Mouse (Mus musculus): ENCODE results near the gene Scn8a. TPM values are rescaled to one million over a fixed set of nuclear protein-coding genes. Genes with fewer than 3 reads are reported as not detected.

The Scn8a gene
- polyA plus RNA-seq, 1 experiment from 2014 or later: 20.5 TPM

GRCm38 (mm10) chr15:100884481-100884880 is 14.8 kb downstream of the Scn8a start:
- Histone ChIP-seq H3K36me3 (no peaks in the 10 kb centered on the region), H3K4me2 (replicated peaks) (no peak overlapping the region), H3K9ac (replicated peaks) (no peak overlapping the region), H3K4me3 (no peak overlapping the region), H3K27me3 (no peaks in the 10 kb centered on the region), H3K4me1 (0 out of 2 replicates have a peak, but pooled peaks cover 5% of the 10 kb centered on the region), H3K27ac (replicated peaks) (no peak overlapping the region), H3K9me3 (0 out of 2 replicates have a peak, but pooled peaks cover 5% of the 10 kb centered on the region)
- no peak for ATAC-seq (ENCODE audit: low FRiP score, low read depth)
- WGBS: 93% methylated on average over 6 of the region's 6 CpGs

- WGBS: 62% methylated on average over 13 of the region's 13 CpGs
- H3K4me1 ChIP-seq: peaks cover 6% of the 10 kb centered on the region; the same call in 1 of the 2 replicates
- H3K27me3 ChIP-seq: no peaks in the 10 kb centered on the region
- H3K9ac ChIP-seq (replicated peaks): peak overlapping the region; percentile 15; the same call in 1 of the 2 replicates
- no peak overlapping the region for H3K4me3 ChIP-seq
- ATAC-seq (ENCODE audit: low FRiP score, low read depth): no peak
- H3K36me3 ChIP-seq: peaks cover 14% of the 10 kb centered on the region; the same call in 1 of the 2 replicates
- H3K9me3 ChIP-seq: peaks cover 15% of the 10 kb centered on the region
- no peak overlapping the region for H3K27ac ChIP-seq (replicated peaks)
- H3K4me2 ChIP-seq (replicated peaks): no peak overlapping the region
Measured at GRCm38 (mm10) chr15:100891962-100892361, 22.3 kb downstream of the Scn8a start.

- no peaks in the 10 kb centered on the region for H3K27me3 ChIP-seq
- WGBS: 97% methylated on average over 23 of the region's 23 CpGs
- peaks cover 15% of the 10 kb centered on the region for H3K9me3 ChIP-seq
- no peak for ATAC-seq (ENCODE audit: low FRiP score, low read depth)
- H3K4me2 ChIP-seq (replicated peaks): no peak overlapping the region
- H3K9ac ChIP-seq (replicated peaks): no peak overlapping the region
- peaks cover 6% of the 10 kb centered on the region; the same call in 1 of the 2 replicates for H3K4me1 ChIP-seq
- no peak overlapping the region for H3K4me3 ChIP-seq
- H3K27ac ChIP-seq (replicated peaks): no peak overlapping the region
- H3K36me3 ChIP-seq: peaks cover 21% of the 10 kb centered on the region
Measured at GRCm38 (mm10) chr15:100896502-100896901, 26.8 kb downstream of the Scn8a start.

- H3K4me2 ChIP-seq (replicated peaks): no peak overlapping the region
- 61% methylated on average over 9 of the region's 9 CpGs for WGBS
- peaks cover 16% of the 10 kb centered on the region for H3K4me1 ChIP-seq
- H3K36me3 ChIP-seq: peaks cover 14% of the 10 kb centered on the region; the same call in 1 of the 2 replicates
- no peaks in the 10 kb centered on the region for H3K27me3 ChIP-seq
- no peak overlapping the region for H3K4me3 ChIP-seq
- no peak for ATAC-seq (ENCODE audit: low FRiP score, low read depth)
- H3K9me3 ChIP-seq: no peaks in the 10 kb centered on the region
- no peak overlapping the region for H3K27ac ChIP-seq (replicated peaks)
- no peak overlapping the region for H3K9ac ChIP-seq (replicated peaks)
Measured at GRCm38 (mm10) chr15:100903811-100904210, 34.2 kb downstream of the Scn8a start.

GRCm38 (mm10) chr15:100905006-100905405 is 35.3 kb downstream of the Scn8a start:
- peaks cover 11% of the 10 kb centered on the region; the same call in 1 of the 2 replicates for H3K36me3 ChIP-seq
- peaks cover 28% of the 10 kb centered on the region for H3K4me1 ChIP-seq
- no peak overlapping the region for H3K4me3 ChIP-seq
- no peaks in the 10 kb centered on the region for H3K9me3 ChIP-seq
- H3K4me2 ChIP-seq (replicated peaks): no peak overlapping the region
- 36% methylated on average over 2 of the region's 2 CpGs for WGBS
- no peak for ATAC-seq (ENCODE audit: low FRiP score, low read depth)
- H3K27me3 ChIP-seq: no peaks in the 10 kb centered on the region
- no peak overlapping the region for H3K9ac ChIP-seq (replicated peaks)
- no peak overlapping the region for H3K27ac ChIP-seq (replicated peaks)

- H3K36me3 ChIP-seq: 0 out of 2 replicates have a peak, but pooled peaks cover 6% of the 10 kb centered on the region
- WGBS: 87% methylated on average over 8 of the region's 8 CpGs
- no peak overlapping the region for H3K4me2 ChIP-seq (replicated peaks)
- no peaks in the 10 kb centered on the region for H3K9me3 ChIP-seq
- H3K27me3 ChIP-seq: no peaks in the 10 kb centered on the region
- H3K9ac ChIP-seq (replicated peaks): no peak overlapping the region
- H3K4me1 ChIP-seq: peaks cover 35% of the 10 kb centered on the region
- no peak for ATAC-seq (ENCODE audit: low FRiP score, low read depth)
- no peak overlapping the region for H3K27ac ChIP-seq (replicated peaks)
- no peak overlapping the region for H3K4me3 ChIP-seq
Measured at GRCm38 (mm10) chr15:100905751-100906150, 36.1 kb downstream of the Scn8a start.

- no peaks in the 10 kb centered on the region for H3K36me3 ChIP-seq
- peaks cover 46% of the 10 kb centered on the region for H3K4me1 ChIP-seq
- peak; percentile 44; the same call in 1 of the 2 replicates for ATAC-seq (ENCODE audit: low FRiP score, low read depth)
- H3K27me3 ChIP-seq: no peaks in the 10 kb centered on the region
- no peak overlapping the region for H3K9ac ChIP-seq (replicated peaks)
- WGBS: 44% methylated on average over 2 of the region's 3 CpGs
- no peak overlapping the region for H3K4me3 ChIP-seq
- no peaks in the 10 kb centered on the region for H3K9me3 ChIP-seq
- no peak overlapping the region for H3K4me2 ChIP-seq (replicated peaks)
- H3K27ac ChIP-seq (replicated peaks): peak overlapping the region; percentile 89
Measured at GRCm38 (mm10) chr15:100908817-100909216, 39.2 kb downstream of the Scn8a start.

- WGBS: 18% methylated on average over 3 of the region's 3 CpGs
- H3K27ac ChIP-seq (replicated peaks): peak overlapping the region; percentile 89
- peak overlapping the region; percentile 3; the same call in 1 of the 2 replicates for H3K4me2 ChIP-seq (replicated peaks)
- H3K9me3 ChIP-seq: no peaks in the 10 kb centered on the region
- H3K9ac ChIP-seq (replicated peaks): no peak overlapping the region
- H3K4me1 ChIP-seq: peaks cover 43% of the 10 kb centered on the region
- ATAC-seq (ENCODE audit: low FRiP score, low read depth): peak; percentile 83
- H3K27me3 ChIP-seq: no peaks in the 10 kb centered on the region
- H3K36me3 ChIP-seq: no peaks in the 10 kb centered on the region
- no peak overlapping the region for H3K4me3 ChIP-seq
Measured at GRCm38 (mm10) chr15:100909734-100910163, 40.1 kb downstream of the Scn8a start.

GRCm38 (mm10) chr15:100910381-100910841 is 40.8 kb downstream of the Scn8a start:
- no peak overlapping the region for H3K9ac ChIP-seq (replicated peaks)
- H3K27ac ChIP-seq (replicated peaks): peak overlapping the region; percentile 89
- no peaks in the 10 kb centered on the region for H3K9me3 ChIP-seq
- peaks cover 43% of the 10 kb centered on the region for H3K4me1 ChIP-seq
- H3K27me3 ChIP-seq: no peaks in the 10 kb centered on the region
- no peak overlapping the region for H3K4me3 ChIP-seq
- H3K4me2 ChIP-seq (replicated peaks): peak overlapping the region; percentile 3; the same call in 1 of the 2 replicates
- no peak for ATAC-seq (ENCODE audit: low FRiP score, low read depth)
- H3K36me3 ChIP-seq: no peaks in the 10 kb centered on the region
- 36% methylated on average over 10 of the region's 10 CpGs for WGBS

GRCm38 (mm10) chr15:100912676-100913266 is 43.1 kb downstream of the Scn8a start:
- ATAC-seq (ENCODE audit: low FRiP score, low read depth): no peak

GRCm38 (mm10) chr15:100914734-100915242 is 45.1 kb downstream of the Scn8a start:
- 6% methylated on average over 24 of the region's 24 CpGs for WGBS
- ATAC-seq (ENCODE audit: low FRiP score, low read depth): no peak
- Histone ChIP-seq H3K9ac (replicated peaks) (no peak overlapping the region), H3K9me3 (no peaks in the 10 kb centered on the region), H3K27ac (replicated peaks) (no peak overlapping the region), H3K4me1 (peaks cover 36% of the 10 kb centered on the region), H3K36me3 (no peaks in the 10 kb centered on the region), H3K4me3 (0 out of 2 replicates have a peak overlapping the region, but pooled peaks have one; percentile 3), H3K4me2 (replicated peaks) (peak overlapping the region; percentile 38), H3K27me3 (no peaks in the 10 kb centered on the region)

More at GRCm38 (mm10) chr15:100912676-100913266, 43.1 kb downstream of the Scn8a start:
- no peak overlapping the region for H3K9ac ChIP-seq (replicated peaks)
- H3K4me3 ChIP-seq: no peak overlapping the region
- H3K4me2 ChIP-seq (replicated peaks): no peak overlapping the region
- no peaks in the 10 kb centered on the region for H3K36me3 ChIP-seq
- WGBS: 84% methylated on average over 3 of the region's 3 CpGs
- H3K27ac ChIP-seq (replicated peaks): no peak overlapping the region
- H3K4me1 ChIP-seq: peaks cover 41% of the 10 kb centered on the region
- no peaks in the 10 kb centered on the region for H3K9me3 ChIP-seq
- no peaks in the 10 kb centered on the region for H3K27me3 ChIP-seq

GRCm38 (mm10) chr15:100918046-100918445 is 48.4 kb downstream of the Scn8a start:
- Histone ChIP-seq H3K36me3 (no peaks in the 10 kb centered on the region), H3K4me2 (replicated peaks) (no peak overlapping the region), H3K27me3 (no peaks in the 10 kb centered on the region), H3K9ac (replicated peaks) (no peak overlapping the region), H3K4me3 (no peak overlapping the region), H3K27ac (replicated peaks) (0 out of 2 replicates have a peak overlapping the region, but pooled peaks have one; percentile 39), H3K4me1 (peaks cover 23% of the 10 kb centered on the region), H3K9me3 (no peaks in the 10 kb centered on the region)
- no peak for ATAC-seq (ENCODE audit: low FRiP score, low read depth)
- 58% methylated on average over 4 of the region's 4 CpGs for WGBS

Data from midbrain, embryonic 12.5 days (tissue).